Mouse (Mus musculus): ENCODE data around the gene Bub1b.

DNA sequence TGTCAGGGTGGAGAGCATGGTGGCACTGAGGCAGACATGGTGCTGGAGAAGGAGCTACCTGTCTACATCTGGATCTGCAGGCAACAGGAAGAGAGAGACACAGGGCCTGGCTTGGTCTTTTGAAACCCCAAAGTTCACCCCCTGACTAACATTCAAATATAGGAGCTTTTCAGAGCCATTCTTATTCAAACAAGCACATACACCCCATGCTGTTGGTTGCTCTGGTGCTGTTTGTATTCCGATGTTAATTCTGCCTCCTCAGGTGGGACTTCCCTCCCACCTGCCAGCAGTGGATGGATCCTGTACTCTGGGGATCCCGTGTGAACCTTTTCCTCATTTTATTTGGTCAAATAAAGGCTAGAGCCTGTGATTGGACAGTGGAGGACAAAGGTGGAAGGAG lies 22.1 kb downstream of the Bub1b start:
- no peak for TF ChIP-seq MAFK (IDR thresholded peaks at IDR 0.05; ENCODE audit: insufficient read depth, low read depth, low read length)
- TF ChIP-seq CHD2 (IDR thresholded peaks at IDR 0.05; ENCODE audit: low read depth, low read length) = no peak
- no peak for TF ChIP-seq ZNF384 (IDR thresholded peaks at IDR 0.05; ENCODE audit: low read depth, low read length)
- TF ChIP-seq HCFC1 (IDR thresholded peaks at IDR 0.05; ENCODE audit: borderline replicate concordance, insufficient read depth, low read length) = no peak
